Mouse (Mus musculus) kidney, embryonic 14.5 days (tissue): ENCODE measurements around the gene Gucy1b1. TPM values are rescaled to one million over a fixed set of nuclear protein-coding genes. Genes with fewer than 3 reads are reported as not detected.

Source experiments
- ATAC-seq: fragments of 200-750 bp; cut with Nextera tagmentation; 2 replicates; pipeline ENCODE4 v1.8.0; 2017; ENCODE audit warnings: moderate number of reproducible peaks, mild to moderate bottlenecking, moderate TSS enrichment, moderate library complexity; ENCODE audit not compliant: low FRiP score, low TSS enrichment
- H3K27ac ChIP-seq: fragments of 300-500 bp; sonication (generic); 2 replicates; pipeline ENCODE4 v1.5.1; 2014; ENCODE audit warnings: low read depth, mild to moderate bottlenecking, low read length, moderate library complexity, mixed read lengths
- H3K27me3 ChIP-seq: fragments of 300-500 bp; sonication (generic); 2 replicates; pipeline ENCODE4 v1.6.1; 2014; ENCODE audit warnings: mild to moderate bottlenecking, low read length; ENCODE audit not compliant: control insufficient read depth, insufficient read depth
- H3K36me3 ChIP-seq: fragments of 300-500 bp; sonication (generic); 2 replicates; pipeline ENCODE4 v1.6.1; 2014; ENCODE audit warnings: low read length, mixed read lengths; ENCODE audit not compliant: control insufficient read depth, insufficient read depth
- H3K4me1 ChIP-seq: fragments of 300-500 bp; sonication (generic); 2 replicates; pipeline ENCODE4 v1.6.1; 2014; ENCODE audit warnings: low read length, mixed read lengths; ENCODE audit not compliant: control insufficient read depth, insufficient read depth
- H3K4me2 ChIP-seq: fragments of 300-500 bp; sonication (generic); replicated peaks from 2 replicates; pipeline ENCODE4 v1.6.1; 2014; ENCODE audit warnings: low read depth, mild to moderate bottlenecking, low read length
- H3K4me3 ChIP-seq: fragments of 300-500 bp; sonication (generic); 2 replicates; pipeline ENCODE4 v1.5.1; 2014; ENCODE audit warnings: mild to moderate bottlenecking, low read length
- H3K9ac ChIP-seq: fragments of 300-500 bp; sonication (generic); 2 replicates; pipeline ENCODE4 v1.6.1; 2014; ENCODE audit warnings: low read depth, mild to moderate bottlenecking, low read length, moderate library complexity
- H3K9me3 ChIP-seq: fragments of 300-500 bp; sonication (generic); 2 replicates; pipeline ENCODE4 v1.6.1; 2016; ENCODE audit warnings: low read length; ENCODE audit not compliant: control insufficient read depth
- WGBS: fragments of 180-500 bp; shearing (Covaris S2); extraction: QIAGEN DNeasy Blood & Tissue Kit; methylation state at CpG from one replicate; pipeline ENCODE4 v1.1.7; 2014; 5-methylcytosine and 5-hydroxymethylcytosine counted together
- microRNA-seq: library from miRNA; unstranded; fragments of <30 nt; microRNA quantifications from one replicate; pipeline ENCODE4, GENCODE M21; 2016
- polyA plus RNA-seq: library from polyadenylated mRNA; unstranded; fragments of >200 nt; fragmentation: Nextera tagmentation; extraction: Ambion mirVana; gene quantifications from 2 replicates; pipeline ENCODE4 v1.2.1, GENCODE M21; 2014

Gene Gucy1b1
- polyA plus RNA-seq, 1 experiment from 2014 or later: 35.4 TPM

GRCm38 (mm10) chr3:81986103-81986502 lies 88.4 kb downstream of the Gucy1b1 start:
- H3K4me3 ChIP-seq: no peak overlapping the region
- no peak for ATAC-seq
- H3K9me3 ChIP-seq: no peaks in the 10 kb centered on the region
- no peak overlapping the region for H3K27ac ChIP-seq
- H3K36me3 ChIP-seq: no peaks in the 10 kb centered on the region
- H3K4me2 ChIP-seq: no peak overlapping the region
- 95% methylated on average over 2 of the region's 2 CpGs for WGBS
- no peaks in the 10 kb centered on the region for H3K27me3 ChIP-seq
- H3K9ac ChIP-seq: no peak overlapping the region
- H3K4me1 ChIP-seq: no peaks in the 10 kb centered on the region

GRCm38 (mm10) chr3:81985100-81985499 lies 89.4 kb downstream of the Gucy1b1 start:
- Histone ChIP-seq H3K4me1 (no peaks in the 10 kb centered on the region), H3K27ac (no peak overlapping the region), H3K9me3 (no peaks in the 10 kb centered on the region), H3K9ac (no peak overlapping the region), H3K4me3 (no peak overlapping the region), H3K4me2 (no peak overlapping the region), H3K27me3 (no peaks in the 10 kb centered on the region), H3K36me3 (no peaks in the 10 kb centered on the region)
- ATAC-seq: no peak
- 57% methylated on average over 1 of the region's 1 CpGs for WGBS

- H3K9me3 ChIP-seq: no peaks in the 10 kb centered on the region
- no peaks in the 10 kb centered on the region for H3K27me3 ChIP-seq
- 87% methylated on average over 8 of the region's 8 CpGs for WGBS
Measured at GRCm38 (mm10) chr3:81983120-81983895, 91.2 kb downstream of the Gucy1b1 start.

More at GRCm38 (mm10) chr3:81983120-81983895, 91.2 kb downstream of the Gucy1b1 start:
- no peak overlapping the region for H3K4me3 ChIP-seq
- no peak overlapping the region for H3K4me2 ChIP-seq
- no peaks in the 10 kb centered on the region for H3K36me3 ChIP-seq
- no peak overlapping the region for H3K9ac ChIP-seq
- no peak overlapping the region for H3K27ac ChIP-seq
- H3K4me1 ChIP-seq: no peaks in the 10 kb centered on the region
- ATAC-seq: no peak

Small RNAs within 50 kb of the gene (microRNA-seq; reads per million reads assigned to microRNA genes)
- gene Mir7010: not detected

Other genes with a start within 250 kb of the Gucy1b1 start
- gene Ctso, start 142.1 kb downstream of the Gucy1b1 start, polyA plus RNA-seq: 7.6 and 11.7 TPM in 2 replicates
- 0.08 and 0.23 TPM in 2 replicates for gene Tdo2, start 98.5 kb downstream of the Gucy1b1 start, polyA plus RNA-seq
- gene Asic5, start 92.4 kb downstream of the Gucy1b1 start, polyA plus RNA-seq: not detected in 2 replicates
- 41.2 and 61.0 TPM in 2 replicates for gene Gucy1a1, start 71.1 kb upstream of the Gucy1b1 start, polyA plus RNA-seq